Mouse (Mus musculus) urinary bladder, adult 18-20 months (tissue): ENCODE results near the gene Naa16.
A peak's percentile ranks its signal among the peaks of the same experiment; 100 is the strongest.

ENCODE experiments used
- DNase-seq, 2 experiments: peaks; one replicate each; pipeline ENCODE4 v3.0.0; 2022; ENCODE audit warnings: low spot score in 2 of 2, mixed read lengths in 2 of 2

The Naa16 gene

DNA sequence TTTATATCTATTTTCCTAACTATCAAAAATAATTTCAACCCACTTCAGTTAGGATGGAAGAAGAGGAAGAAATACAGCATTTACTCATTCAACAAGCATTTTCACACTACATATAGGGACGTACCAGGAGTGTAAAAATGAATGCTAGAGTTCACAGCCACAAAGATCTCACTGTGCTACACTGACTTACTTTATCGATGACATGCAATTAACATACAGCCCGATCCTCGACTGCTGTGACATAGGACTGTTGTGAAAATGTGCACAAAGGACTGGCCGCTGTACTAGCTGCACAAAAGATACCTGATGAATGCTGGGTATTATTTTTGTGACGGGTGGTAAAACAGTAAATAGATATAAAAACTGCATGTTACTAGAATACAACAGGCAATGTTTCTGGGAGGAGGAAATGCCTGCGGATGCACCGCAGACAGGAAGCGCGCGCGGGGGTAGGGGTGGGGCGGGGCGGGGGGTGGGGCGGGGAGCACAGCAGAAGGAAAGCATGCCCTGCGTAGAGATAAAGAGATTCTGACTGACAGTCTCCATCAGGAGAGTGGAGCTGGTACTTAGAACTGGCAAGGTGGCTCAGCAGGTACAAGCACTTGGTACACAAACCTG lies 59.5 kb downstream of the Naa16 start:
- DNase-seq = no peak

DNA sequence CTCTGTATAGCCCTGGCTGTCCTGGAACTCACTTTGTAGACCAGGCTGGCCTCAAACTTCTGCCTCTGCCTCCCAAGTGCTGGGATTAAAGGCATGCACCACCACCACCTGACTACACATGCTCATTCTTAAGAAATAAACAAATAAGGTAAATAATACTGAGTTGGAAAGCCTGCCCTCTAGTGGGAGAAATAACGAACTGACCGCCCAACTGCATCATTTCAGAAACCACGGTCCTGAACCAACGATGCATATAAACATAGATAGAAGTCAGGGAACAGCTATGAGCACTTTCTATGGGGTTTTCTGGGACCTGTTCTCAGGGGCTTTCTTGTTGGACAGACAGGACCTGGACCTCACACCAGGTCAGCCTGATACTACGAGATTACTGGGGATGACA lies 63.5 kb downstream of the Naa16 start:
- peak in 1 of 2 experiments; percentile 10 for DNase-seq

DNA sequence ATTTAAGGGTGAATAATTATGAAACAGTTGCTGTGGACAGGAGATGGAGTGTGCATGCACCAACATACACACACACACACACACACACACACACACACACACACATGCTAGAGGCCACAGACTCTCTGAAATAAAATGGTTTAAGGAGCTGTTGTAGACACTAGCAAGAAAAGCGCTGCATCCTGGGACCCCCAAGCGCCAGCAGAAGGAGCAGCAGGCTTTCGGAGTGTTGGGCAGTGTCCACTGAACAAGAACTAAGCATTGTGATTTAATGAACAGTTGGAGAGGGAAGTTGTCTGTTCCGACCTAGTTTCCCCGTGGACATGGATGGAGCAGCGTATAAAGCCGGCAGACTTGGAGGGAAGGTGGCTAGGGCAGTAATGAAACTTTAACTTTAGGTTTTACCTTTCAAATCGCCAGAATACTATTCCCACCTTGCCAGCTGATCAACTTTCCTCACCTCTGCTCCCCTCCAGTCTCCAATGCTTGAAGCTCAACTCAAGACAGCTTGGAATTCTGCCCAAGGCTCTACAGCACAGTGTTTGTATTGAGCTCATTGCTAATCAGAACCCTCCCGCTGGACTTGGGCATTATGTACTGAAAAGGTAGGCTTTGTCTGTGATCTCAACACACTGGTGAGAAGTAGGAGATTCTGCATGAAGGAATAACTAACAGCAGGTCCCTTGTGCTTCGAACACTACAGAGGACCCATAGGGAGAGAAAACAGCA lies 66.3 kb downstream of the Naa16 start:
- DNase-seq = no peak

DNA sequence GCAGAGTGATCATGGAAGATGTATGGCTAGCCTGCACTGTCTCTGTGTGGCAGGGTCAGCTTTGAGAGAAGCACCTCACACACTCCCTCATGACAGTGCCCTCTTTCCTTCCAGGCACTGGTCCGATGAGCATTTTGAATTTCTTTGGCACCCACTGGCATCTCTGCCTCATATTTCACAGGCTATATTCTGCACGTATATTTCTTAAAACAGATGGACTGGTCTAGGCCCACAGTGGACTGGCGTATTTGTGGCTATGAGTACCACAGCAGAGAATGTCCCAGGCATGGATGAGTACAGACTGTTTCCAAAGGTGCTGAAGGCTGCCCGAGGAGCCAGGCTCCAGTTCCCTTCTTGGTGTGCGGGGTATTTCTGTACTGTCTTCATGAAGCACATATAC lies 68.7 kb downstream of the Naa16 start:
- DNase-seq = no peak

DNA sequence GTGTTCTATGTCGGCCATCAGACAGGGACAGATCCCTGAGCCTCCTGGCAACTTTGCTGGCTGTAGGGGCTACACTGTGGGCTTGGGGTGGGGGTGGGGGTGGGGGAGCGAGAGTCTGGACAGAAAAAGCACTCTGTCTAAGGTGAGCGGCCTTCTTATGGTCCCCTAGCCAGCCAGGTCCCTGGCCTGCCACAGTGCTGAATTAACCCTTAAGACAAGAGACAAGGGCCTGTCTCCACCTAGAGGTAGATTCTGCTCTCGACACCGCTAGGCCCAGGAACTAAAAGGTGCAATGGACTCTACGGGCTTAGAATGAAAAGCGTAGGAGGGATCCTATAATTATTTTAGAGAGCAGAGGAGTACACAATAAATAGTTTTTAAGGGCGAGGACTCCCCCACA lies 69.4 kb downstream of the Naa16 start:
- no peak for DNase-seq

DNA sequence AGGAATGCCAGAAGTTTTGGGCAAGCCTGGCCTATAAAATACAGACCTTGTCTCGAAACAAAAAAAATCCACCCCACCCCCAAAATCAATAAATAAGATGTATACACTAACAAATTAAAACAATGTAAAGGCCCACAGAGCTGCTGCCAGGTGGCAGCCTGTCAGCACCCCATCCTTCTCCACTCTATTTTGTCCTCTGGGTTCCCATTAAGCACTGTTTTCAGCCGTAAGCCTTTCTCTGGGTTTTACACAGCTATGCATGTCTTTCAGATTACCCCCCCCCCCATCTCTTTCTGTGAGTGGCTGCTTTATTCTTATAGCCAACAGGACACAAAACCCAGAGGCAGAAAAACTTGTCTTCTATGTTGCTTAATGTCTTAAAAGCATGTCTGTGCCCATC lies 73.0 kb downstream of the Naa16 start:
- no peak for DNase-seq

DNA sequence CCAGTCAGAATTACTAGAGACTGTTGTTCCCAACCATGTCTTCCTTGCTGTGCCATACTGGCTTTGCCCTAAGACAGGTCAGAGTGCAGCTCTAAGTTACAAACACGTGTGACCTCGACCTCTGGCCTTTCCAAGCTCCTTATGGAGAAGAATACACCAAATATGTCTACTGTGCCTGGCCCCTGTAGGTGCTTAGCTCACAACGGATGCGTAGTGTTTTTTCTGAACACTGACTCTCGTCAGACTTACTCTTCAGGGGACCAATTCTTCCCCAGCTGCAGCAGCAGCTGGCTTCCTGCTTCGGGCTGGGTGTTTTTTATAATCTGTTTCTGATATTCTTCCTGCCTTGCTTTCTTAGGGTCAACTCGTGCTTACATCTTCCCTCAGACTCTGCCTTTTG lies 74.7 kb downstream of the Naa16 start:
- DNase-seq = no peak

DNA sequence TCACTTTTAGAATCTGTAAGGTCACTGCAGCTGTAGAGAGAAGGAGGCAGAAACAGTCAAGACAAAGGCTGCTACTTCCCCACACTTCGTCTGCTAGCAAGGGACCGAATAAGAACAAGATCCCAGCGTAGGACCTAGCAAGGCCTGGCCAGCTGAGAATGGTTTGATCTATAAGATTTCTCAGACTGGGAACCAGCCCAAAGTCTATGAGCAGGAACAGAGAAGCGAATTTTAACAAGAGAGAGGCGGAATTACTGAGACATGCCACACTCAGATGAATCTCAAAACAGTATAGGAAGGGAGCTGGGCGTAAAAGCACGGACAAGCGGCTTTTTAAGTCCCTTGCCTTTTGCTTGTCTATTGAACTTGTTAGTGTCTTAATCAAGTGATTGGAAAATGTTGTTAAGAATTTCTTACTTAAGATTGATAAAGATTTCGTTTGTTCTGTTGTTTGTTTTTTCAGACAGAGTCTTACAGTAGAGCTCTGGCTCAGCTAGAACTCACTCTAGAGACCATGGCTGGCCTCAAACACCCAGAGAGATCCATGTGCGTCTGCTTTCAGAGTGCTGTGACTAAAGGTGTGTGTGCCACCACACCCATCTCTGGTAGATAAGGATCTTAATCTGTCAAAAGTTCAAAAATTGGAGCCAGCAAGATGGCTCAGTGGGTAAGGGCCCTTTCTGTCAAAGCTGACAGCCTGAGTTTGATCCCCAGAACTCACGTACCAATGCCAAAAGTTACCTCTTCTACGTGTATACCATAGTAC lies 76.2 kb downstream of the Naa16 start:
- DNase-seq = no peak

DNA sequence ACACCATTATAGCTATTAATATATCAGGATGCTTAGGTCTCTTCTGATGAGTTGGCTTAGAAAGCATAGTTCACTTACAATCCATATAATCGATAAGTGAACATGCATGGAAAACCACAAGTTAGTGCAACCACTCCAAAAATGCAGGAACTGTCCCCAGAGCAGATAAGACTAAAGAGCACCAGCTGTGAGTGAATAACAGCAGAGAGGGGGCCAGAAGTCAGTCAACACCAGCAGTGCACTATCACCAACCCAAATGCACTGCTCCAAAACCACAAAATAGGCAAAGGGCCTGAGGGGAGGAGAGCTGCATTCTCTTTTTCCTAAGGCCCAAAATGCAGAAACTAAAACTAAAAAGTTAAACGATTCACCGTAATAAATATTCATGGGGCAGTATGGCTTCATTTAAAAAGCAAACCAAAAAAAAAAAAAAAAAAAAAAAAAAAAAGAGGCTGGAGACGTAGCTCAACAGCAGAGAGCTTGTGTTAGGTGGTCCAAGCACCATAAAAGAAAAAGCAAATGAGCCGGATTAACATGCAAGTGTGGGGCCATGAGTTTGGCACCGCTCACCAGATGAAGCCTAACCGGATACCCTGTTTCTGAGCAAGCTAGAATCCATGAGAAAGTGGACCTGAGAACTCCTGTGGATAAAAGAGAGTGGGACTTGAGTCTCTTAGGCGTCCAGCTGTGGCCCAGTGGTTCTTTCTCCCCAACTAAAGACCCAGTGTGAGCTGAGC lies 77.0 kb downstream of the Naa16 start:
- no peak for DNase-seq

DNA sequence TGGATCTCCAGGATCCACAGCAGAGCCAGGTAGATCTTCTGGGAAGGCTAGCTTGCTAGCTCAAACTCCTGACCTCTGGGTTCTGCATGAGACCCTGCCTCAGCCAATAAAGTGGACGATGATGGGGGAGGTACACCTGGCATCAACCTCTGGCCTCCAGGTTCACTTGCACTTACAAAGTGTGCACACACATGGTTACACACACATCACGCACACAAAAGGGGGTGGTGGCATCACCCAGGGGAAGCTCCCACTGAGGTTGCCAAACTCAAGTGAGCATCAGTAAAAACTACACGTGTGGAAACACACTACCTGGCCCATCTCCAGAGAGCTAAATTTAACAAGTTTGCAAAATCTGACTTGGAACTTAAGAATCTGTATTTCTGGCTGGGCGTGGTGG lies 77.9 kb downstream of the Naa16 start:
- DNase-seq = no peak

DNA sequence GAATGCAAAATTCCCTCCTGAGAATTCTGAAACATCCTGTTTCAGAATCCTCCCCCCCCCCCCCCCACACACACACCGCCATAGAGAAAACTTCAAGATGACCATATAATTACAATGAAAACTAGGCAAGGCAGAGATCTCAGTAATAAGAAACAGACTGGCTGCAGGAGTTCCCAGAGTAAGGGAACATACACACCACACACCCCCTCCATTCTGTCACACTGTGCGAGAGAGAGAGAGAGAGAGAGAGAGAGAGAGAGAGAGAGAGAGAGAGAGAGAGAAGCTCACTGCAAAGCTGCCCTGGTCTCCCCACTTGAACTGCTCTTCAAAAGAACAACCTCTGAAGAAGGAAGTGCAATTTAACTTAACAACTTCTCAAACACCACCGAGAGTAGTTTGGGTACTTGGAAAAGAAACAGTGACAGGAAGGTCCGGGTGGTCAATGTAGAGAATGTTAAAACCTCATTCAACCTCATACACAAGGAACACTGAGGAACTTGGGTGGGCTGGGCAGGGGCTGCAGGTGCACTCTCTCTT lies 78.6 kb downstream of the Naa16 start:
- no peak for DNase-seq

DNA sequence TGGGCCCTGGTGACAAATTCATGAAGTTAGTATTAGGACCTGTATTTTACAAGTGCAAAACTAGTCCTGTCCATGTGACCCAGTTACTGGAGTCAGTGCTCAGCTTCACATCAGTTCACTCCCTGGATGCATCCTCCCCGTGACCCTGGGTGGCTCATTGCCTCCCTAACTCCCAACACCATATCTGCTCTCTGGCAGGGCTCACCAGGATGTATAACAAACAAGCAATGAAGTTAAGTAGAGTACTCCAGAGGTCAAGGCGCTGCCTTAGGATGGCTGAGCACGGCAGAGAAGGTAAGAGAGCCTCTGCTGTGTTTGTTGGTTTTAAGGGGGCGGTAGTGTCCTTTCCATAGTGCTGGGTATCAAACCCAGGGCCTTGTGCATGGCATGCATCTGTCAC lies 81.5 kb downstream of the Naa16 start:
- no peak for DNase-seq

DNA sequence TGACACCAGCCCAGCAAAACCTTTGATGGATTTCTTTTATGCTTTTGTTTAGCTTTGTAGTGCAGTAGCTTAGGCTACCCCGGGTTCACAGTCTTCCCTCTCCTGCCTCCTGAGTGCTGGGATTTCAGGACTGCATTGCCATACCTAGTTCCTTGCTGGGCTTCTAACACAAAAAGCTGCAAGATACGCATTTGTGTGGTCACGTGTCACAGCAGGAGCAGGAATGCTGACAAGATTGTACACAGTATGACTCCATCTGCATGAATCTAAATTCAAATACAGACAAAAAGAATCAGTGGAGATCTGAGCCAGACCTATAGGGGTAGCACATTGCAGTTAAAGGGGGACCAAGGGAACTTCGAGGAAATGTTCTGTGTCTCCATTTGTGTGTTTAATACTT lies 82.2 kb downstream of the Naa16 start:
- DNase-seq = no peak

DNA sequence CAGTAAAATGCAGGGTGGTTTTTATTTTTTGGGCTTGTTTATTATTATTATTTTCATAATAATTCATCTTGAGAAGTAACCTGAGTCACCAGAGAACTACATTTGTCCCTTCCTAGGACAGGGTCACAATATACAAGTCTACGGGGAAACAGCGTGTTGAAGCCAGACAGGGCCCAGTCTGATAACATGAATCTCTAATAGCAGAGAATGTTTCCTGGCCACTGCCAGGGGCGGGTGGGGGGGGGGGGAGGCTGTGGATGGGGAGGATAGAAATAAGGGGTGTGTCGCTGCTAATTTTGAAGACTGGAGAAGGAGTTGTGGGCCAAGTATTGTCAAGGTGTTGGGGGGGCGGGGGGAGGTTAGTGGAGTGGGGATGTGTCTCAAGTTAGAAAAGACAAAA lies 82.7 kb downstream of the Naa16 start:
- no peak for DNase-seq

DNA sequence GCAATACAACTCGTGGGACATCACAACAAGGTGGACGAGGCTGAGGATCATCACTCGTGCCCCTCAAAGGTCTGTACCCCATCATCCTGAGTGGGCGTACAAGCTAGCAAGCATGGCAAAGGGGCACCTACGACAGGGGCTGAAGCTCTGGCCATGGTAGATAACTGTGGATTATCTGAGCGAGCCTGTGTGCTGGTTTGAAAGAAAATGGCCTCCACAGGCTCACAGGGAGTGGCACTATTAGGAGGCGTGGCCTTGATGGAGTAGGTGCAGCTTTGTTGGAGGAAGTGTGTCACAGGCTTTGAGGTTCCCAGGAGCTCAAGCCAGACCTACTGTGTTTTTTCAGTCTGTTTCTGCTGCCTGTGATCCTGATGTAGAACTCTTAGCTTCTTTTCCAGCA lies 83.4 kb downstream of the Naa16 start:
- no peak for DNase-seq

DNA sequence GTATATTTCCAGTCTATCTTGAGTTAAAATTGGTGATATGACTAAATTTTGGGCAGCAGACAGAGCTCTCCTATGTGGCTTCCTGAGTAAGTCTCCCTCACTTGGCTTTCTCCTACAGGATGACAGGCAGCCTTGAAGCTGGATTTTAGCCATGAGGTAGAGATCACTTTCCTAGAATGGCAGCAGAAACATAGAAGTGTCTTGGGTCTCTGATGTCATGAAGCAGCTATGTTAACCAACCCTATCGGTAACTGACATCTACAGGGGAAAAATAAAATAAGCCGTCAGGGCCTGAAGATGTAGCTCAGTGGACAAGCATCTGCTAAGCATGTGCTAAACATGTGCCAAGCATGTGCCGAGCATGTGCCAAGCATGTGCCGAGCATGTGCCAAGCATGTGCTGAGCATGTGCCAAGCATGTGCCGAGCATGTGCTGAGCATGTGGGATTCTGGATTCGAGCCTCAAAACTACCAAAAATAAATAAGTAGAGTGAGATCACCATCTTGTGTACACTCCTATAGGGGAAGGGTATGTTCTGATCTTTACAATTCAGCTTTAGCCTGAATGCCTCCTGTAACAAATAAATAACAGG lies 85.6 kb downstream of the Naa16 start:
- DNase-seq = no peak

DNA sequence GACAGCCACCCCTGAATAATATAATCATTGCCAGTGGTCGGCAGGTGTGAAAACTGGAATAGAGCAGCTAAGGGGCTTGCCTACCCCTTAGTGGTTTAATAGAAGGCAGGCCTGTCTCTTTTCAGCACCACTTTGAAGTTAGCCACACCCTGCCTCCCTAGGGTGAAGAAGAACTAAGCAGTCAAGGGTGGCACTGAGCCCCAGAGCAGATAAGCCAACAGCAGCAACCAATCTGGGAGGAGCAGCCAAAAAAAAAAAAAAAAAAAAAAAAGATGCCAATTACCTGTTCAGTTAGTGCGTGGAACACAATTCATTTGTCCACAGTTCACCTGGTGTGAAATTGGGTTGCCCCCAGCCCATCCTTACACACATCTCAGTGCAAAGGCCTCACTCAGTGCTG lies 87.4 kb downstream of the Naa16 start:
- no peak for DNase-seq

DNA sequence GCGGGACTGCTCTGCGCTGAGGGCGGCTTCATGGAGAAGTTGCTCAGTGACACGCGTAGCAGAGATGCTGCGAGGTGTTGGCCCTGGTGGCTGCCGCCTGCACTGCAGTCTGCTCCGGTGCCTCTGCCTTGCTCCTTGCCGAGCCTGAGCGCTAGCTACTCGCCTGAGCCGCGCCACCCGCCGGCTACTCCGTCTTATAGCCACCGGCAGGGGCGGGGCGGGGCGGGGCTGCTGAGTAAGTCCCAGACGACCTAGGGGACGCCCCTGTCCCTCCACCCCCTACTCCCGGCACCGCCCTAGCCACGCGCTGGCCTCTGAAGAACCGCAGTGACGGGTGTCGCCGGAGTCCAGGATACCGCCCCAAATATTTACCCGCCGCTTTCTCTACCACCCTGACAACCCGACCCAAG lies 89.1 kb downstream of the Naa16 start, which contains the start of gene Rgcc:
Gene Rgcc, minus strand, starts transcription at position 180 of the 410 bp plus-strand sequence.
- DNase-seq = peak; percentile 83 to 88

DNA sequence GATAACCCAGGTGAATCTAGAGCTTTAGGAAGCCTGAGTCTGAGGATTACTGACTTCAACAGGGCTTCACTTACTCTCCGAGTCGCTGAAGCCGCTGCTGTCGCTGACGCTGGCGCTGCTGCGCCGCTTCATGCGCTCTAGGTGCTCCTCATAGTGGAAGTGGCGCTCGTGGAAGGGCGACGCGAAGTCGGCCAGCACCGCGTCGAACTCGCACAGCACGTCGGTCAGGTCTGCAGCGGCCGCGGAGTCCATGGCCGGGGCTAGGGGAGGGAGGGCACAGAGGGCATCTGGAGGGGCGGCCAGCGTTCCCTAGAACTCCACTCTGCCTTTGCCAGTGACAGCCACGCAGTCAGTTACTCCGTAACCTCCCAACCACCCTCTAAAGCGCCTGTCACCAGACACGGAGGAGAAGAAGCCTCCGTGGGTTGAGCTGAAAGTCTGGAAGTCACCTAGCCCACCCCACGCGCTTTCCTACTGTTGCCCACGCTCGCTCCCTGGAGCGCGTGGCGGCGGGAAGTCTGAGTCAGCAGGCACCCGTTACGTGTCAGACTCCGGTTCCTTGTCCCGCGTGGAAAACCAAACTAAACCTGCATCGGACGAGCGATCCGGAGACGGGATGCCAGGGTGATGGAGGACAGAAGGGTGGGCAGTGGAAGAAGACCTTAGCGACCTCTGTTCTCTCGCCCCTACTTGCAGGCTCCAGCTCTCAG lies 89.8 kb downstream of the Naa16 start:
- peak in 1 of 2 experiments; percentile 12 for DNase-seq

DNA sequence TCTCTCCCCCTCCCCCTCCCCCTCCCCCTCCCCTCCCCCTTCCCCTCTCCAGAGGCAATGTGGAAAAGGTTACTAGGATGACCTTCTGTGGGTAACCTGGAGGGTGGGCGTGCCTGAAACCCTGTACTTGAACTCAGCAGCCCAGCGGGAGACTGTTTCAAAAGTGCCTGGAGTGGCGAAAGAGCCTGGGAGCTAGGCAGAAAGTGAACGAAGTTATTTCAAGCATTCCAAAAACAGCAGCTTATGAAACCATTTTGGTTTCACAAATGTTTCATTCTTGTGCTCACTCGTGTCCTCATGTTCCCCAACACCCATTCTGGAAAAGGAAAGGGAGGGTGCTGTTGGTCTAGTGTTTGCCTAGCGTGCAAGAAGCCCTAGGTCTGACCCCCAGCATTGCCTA lies 90.8 kb downstream of the Naa16 start:
- no peak for DNase-seq

DNA sequence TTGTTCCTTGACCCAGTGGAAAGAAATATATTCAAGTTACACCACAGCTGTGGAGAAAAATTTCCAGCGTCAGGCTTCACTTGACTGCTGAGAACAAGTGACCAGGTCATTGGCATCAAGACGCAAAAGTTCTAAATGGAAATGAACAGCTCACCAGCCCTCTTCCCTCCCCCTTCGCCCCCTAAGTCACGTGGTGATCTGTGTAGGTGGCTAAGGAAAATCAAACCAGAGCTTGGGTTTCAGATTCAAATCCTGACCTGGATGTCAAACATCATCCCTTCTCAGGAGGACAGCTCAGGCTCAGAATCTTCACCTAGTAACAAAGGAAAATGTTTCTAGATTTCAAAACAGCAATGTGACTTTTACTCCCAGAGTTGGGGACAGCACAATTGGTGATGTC lies 91.3 kb downstream of the Naa16 start:
- DNase-seq = no peak
